Mouse (Mus musculus): ENCODE measurements around the gene Fads2.

The Fads2 gene

DNA sequence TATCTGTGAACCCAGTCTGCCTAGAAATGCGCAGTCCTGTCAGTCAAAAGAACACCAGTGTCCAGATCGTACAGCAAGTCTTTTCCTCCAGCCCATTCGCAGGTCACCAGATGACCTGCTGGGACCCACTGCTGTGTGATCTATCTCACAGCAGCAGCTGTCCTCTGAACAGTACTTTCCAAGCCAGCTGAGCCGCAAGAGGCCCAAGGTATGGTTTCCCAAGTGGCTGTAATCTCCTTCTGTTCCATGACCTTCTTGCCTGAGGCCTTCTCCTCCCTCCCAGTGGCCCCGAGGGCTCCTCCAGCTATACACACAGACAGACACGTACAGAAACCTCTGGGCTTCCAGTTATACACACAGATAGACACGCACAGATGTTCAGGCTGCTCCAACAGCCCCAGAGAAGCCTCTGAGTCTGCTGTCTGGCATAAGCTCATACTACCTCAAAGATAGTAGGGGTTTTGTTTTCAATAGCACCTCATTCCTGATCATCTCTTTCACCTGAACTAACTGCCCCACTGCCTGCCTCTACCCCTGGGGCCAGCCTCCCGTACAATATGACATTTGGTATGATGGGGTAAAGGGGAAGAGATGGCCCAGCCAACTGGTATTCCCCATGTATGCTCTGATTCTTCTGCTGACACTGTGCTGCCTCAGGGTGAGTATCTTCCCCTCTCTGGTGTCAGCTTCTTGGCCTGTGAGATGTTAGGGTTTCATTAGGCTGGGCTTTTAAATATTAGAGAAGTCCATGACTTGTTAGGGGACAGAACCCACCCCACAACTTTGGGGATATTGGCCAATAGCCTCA lies 40.6 kb downstream of the Fads2 start:
- DNase-seq: no peak

DNA sequence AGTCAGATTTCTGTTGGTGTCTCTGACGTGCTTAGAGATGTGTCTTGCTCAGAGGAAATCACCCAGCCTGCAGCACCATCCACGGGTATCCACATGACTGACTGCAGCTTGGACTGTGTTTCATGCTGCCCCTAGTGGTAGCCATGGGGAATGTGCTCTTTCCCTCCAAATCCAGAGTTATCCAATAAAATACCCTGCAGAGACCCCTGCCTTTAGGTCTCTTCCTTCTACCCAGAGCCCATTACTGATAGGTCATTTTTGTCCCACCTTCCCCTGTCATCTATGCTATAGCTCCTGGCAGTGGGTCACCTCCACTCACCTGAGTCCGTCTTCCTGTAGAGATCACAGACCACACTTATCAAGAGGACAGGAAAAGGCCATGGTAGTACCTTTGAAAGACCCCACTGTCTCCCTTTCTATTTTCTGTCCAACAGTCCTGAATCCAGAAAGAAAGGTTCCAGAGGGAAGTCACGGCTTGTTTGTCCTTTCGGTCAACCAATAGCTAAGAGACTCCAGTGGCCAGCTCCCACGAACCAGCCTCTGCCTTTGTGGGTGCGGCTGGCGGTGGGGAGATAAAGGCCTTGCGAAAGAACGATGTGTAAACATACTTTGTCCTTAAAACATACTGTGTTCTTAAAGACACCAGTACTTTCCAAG lies 41.5 kb downstream of the Fads2 start:
- DNase-seq: peak; percentile 40

DNA sequence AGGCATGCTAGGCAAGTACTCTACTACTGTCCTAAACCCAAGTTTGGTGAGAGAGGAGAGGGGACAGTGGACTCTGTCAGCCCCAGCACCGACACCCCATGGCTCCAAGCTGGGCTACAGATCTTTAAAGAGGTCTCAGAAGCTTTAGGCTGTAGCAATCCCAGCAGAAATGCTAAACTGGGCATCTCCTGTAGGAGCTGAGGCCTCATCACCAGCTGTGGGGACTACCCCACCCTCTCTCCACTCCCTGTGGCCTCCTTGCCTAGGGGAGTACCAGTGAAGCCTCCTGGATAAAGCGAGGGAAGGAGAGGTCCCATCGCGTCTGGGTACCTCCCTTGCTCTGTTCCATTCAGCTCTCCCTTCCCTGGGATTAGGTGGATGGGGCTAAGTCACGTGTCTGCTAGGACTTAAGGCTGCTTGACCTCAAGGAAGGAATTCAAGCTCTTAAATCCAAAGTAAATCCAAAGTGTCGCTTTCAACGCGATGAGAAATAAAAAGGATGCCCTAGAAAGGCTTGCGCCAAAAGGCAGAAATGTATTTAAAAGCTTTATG lies 42.6 kb downstream of the Fads2 start:
- no peak for DNase-seq

DNA sequence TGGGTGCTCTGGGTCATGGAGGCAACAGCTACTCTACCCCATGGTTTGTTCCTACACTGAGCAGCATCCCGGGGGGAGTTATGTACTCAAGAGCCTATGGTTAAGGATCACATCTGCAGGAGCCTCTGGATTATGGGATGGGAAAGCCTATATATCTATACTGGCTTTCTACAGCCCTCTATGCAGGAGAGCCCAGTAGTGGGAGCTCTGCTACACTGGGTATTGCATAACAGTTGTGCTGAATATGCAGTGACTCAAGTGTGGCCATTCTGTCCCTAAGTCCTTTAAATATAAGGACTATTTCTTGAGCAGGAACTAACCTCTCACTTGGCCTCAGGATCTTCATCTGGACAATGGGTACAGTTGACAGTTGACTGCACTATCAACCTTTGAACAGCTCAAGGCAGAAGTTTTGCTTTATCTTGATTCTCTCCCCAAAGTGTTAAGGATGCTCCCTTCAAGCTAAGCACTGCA lies 43.2 kb downstream of the Fads2 start:
- no peak for DNase-seq

DNA sequence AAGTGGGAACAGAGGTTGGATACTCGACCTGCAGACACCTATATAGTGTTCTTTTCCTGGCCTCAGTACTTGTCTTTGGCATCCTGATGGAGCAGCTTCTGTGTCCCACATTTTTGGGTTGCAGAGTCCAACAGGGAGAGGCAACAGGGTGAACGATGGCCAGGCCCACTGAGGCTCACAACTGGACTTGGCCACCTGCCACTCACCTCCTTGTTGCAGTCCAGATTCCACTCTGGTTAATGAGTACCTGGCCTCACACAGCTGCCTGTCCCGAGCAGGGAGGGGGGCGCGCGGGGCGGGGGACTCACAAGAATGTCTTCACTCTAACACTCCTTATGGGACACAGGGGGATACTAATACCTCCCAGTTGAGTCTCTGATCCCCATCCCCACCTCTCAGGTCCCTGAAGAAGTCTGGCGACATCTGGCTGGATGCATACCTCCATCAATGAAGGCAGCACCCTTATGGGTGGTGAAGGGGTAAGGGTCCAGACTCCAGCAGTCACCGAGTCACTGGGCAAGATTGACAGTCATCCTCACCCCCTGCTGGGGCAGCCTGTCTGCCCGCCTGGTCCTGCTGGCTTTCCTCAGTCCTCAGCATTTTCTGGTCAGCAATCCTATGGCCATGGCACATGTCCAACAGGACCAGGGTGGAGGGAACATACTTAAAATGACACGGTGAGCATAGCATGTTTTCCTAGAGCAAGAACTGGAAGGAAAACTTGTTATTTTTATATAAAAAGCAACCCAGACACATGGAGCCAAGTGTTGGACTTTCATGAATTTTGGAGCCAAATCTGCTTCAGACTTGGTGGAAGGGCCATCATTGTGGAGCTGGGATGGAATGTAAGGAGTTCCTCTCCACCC lies 43.8 kb downstream of the Fads2 start:
- no peak for DNase-seq

DNA sequence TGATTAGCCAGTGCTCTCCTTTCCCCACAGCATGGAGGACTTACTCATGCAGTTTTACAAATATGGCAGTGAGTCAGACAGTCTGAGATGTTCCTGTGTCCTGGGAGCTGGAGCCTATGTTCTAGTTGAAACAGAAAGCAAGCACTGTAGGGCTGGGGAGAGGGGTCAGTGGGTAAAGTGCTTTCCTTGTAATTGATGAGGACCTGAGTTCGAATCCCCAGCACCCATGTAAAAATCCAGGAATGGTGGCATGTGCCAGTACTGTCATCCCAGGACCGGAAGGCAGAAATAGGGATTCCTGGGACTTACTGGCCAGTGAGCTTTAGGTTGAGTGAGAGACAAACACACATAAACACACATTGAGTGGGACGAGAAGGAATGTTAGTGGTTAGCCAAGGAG lies 44.9 kb downstream of the Fads2 start:
- no peak for DNase-seq

DNA sequence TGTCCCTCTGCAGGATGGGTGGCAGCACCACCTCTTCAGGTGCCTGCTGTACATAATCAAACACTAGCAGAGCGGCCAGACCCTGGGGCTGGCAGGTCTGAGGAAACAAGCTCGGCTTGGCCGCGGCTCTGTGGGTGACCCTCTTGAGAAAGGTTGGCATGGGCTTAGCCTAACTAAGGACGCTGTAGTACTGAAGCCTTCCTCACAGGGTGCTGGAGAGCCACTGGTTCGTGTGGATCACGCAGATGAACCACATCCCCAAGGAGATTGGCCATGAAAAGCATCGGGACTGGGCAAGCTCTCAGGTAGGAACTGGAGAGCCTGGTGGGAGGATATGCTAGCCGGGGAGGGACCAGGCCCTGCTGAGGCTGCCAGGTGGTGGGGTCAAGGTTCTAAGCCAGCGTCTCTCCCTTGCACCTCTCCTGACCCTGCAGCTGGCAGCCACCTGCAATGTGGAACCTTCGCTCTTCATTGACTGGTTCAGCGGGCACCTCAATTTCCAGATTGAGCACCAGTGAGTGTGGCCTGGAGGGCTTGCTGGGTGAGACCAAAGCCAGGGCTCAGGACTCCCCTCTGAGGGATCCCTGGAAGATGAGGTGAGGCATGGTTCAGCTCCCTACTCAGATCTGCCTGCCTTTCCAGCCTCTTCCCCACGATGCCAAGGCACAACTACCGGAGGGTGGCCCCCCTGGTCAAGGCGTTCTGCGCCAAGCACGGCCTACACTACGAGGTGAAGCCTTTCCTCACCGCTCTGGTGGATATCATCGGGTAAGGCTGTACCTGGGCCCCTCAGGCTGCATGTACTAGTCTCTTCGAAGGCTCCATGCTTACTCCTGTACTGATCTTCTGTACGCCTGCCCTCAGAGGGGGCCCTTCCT lies 45.5 kb downstream of the Fads2 start:
- DNase-seq: no peak

DNA sequence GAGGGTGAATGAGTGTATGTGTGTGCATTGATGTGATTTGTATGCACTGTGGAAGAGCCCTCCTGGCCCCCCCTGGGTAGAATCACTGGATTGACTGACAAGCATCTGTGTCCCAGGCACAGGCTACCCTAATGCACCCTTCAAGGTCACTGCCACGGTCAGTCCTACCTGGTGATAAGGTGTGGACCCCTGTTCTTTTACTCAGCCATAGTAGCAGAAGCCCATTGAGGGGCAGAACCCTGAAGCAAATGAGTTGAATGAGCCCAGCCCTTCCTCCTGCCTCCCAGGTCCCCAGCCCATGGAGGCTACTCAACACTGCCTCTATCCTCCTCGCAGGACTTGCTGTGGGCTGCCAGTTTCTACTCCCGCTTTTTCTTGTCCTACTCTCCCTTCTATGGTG lies 46.3 kb downstream of the Fads2 start:
- DNase-seq: no peak

DNA sequence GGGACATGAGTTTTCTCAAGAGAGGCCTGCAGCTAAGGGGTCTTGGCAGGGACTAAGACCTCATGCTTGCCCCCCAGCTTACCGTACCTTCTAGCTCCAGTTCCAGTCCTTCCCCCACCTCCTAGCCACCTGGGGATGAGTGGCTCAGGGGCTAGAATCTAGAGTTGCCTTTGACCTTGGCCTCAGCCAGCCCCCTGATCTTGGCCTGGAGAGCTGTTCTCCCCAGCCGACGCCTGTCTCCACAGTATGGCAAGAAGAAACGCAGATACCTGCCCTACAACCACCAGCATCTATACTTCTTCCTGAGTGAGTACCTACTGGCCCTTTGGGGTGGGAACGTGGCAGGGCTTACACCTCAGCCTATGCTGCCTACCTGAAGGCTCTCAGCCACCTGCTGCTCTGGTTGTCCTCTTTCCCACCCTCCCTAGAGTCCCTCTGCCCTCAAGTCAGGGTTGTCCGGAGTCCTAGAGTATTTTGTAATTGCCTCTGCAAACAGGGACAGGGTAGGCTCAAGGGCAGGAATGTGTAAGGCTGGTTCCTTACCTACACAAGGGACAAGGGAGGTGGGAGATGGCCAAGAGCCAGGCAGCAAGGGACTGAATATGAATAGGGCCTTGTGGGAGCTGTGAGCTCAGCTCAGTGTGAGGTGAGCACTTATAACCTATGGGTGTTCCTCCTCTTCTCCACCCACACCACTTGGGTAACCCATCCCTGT lies 47.0 kb downstream of the Fads2 start:
- no peak for DNase-seq

DNA sequence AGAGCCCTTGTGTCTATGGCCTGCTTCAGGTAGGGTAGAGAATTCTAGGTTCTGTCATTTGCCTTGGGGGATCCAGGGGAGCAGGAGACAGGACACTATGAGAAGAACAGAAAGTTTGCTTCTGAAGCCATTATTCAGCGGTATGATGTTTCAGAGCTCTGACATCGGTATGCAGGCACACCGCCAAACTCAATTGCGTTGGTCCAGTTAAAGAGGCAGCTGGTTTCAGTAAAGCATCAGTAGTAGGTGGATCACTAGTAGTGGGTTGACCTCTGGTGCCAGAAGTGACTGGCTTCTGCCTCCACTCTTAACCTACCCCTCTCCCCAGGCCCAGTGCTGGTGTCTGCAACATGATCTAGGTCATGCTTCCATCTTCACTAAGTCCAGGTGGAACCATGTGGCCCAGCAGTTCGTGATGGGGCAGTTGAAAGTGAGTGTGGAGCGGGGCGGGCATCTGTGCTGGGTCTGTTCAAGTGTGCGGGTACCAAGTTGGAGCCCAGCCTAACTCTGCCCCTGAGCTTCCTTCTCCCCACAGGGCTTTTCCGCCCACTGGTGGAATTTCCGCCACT lies 47.8 kb downstream of the Fads2 start:
- DNase-seq: no peak

DNA sequence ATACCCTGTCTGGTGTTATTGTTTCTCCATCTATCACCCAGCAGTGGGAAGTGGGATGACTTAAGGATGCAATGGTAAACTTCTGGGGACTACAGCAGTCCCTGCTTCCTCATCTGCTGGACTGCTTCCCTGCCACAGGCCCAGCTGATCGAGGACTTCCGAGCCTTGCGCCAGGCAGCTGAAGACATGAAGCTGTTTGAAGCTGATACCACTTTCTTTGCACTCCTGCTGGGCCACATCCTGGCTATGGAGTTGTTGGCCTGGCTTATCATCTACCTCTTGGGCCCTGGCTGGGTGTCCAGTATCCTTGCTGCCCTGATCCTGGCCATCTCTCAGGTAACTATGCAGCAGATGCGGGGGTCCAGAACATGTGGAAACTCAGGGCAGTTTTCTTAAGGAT lies 48.8 kb downstream of the Fads2 start:
- no peak for DNase-seq

DNA sequence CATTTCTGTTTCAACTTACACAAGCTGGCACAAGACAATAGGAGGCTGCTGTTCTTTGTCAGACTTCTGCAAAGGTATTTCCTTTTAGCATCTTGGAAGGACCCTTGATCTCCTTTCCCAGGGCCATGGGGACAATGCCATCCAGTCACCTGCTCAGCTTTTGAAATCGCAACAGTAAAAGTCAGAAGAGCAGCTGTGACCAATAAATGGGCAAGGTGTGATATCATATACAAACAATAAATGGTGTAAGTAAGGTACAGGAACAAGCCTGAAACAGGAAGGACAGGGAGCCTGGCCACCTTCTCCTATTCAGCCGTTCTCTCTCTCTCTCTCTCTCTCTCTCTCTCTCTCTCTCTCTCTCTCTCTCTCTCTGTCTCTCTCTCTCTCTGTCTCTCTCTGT lies 51.1 kb downstream of the Fads2 start:
- DNase-seq: no peak

DNA sequence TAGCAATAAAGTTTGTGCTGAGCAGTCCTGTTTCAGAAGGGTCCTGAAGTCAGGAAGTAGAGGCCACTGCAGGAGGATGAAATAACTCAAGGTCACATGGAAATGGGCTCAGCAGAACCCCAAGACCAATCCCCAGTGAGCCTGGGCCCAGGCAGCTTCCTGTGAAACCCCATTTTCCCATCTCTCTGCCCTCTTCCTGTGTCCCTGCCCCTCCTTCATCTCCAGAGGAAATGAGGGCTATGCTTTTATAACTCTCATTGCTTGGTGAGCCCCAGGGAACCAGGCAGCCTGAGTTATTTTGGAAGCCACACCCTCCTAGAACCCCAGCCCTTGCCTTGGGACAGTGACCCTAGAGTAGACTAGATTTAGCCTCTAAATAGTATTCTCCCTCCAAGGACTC lies 52.0 kb downstream of the Fads2 start:
- DNase-seq: no peak

DNA sequence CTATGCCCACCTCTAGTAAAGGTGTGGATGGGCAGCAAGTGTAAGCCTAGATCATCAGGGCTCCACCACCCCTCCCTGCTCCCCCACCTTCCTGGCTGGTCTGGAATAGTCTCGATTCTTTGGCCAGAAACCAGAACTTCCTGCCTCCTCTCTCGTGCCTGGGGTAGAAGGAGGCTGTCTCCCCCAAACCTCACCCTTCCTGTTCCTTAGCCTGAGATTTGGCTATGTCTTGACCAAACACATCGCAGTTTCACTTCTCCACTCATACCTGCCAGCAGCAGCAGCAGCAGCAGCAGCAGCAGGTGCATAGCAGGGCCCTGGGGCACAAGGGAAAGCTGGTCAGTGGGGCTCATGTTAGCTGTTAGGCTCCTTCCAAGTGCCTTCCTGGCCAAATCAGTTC lies 54.6 kb downstream of the Fads2 start:
- DNase-seq: no peak

DNA sequence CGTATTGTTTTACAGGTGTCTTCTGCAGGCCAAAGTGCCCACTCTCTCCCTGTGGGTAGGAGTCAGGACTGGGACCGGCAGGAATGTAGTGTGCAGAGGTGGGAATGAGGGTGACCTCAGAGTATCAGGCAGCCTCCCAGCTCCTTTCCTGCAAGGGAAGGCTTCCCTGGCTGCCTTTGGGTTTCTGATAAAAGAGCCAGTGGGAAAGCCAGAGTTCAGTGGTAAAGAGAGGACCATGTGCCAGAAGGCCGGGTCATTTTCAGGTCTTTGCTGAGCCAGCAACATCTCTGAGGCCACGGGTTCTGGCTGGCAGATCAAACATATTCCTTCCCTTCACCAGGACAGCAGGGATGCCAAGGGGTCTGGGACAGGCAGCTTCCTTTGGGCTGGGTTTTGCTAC lies 55.2 kb downstream of the Fads2 start:
- DNase-seq: no peak

DNA sequence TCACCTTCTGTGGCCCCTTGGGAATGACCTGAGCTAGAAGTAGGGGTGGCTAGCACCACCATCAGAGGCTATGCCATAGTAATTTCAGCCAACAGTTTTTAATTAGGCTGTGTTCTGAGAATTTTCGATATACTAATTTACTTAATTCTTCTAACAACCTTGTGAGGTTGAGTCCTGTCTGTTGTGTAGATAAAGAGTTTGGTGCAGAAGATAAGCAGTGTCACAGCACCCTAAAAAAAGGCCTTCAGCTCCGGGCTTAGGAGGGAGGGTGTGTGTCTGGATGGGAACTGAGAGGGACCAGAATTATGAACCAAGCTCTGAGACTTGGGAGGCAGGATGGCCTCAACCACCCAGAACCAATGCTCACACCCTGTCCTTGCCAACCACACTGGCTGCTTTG lies 55.8 kb downstream of the Fads2 start:
- no peak for DNase-seq

DNA sequence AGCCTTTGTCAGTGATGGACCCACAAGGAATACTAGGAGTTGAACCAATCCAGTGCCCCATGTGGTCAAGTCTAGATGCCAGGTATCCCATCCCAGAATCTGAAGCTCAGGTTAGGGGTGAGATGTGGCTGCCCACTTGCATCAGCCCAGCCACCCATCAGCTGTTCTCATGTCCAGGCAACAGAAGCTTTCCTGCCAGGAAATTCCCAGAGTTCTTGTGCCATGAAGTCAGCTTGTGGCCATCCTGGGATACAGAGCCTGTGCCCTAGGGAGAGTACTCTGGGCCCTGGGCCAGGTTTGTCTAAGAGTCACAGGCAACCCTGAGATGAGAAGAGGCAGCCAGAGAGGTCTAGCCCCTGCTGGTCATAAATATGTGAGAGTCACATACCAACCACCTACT lies 57.9 kb downstream of the Fads2 start:
- DNase-seq: no peak

DNA sequence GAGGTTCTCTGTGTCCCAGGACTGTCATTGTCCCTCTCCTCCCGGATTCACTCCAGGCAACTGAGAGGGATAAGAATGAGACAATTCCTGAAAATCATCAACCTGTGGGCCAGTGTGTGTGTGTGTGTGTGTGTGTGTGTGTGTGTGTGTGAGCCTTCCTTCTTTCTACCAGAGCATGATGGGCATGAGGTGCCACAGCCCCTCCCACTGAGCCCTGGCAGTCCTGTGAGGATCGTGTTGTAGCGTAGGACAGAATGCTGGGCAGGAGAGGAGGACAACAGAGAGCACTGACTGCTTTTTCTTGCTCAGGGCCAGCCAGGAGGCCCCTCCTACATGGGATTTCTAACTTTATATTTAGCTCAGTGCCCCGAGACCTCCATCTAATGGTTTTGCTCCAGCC lies 58.7 kb downstream of the Fads2 start:
- no peak for DNase-seq

DNA sequence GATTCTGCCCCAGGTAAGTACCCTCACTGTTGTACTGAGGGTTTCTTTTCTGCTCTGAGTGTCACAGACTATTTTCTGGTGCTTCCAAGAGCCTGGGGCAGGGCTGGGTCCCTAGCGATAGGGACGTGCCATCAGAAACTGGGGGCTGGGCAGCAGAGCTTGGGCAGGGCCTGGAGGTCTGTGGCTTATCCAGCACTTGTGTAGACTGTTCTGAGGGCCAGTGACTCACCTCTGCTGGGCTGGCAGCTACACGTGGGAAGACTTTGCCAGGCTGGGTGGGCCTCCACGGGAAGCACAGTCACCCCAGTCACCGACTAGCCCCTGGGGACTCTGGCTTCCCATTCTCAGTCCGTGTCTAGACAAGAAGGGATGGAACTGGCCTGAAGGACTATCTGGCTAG lies 59.3 kb downstream of the Fads2 start:
- no peak for DNase-seq

DNA sequence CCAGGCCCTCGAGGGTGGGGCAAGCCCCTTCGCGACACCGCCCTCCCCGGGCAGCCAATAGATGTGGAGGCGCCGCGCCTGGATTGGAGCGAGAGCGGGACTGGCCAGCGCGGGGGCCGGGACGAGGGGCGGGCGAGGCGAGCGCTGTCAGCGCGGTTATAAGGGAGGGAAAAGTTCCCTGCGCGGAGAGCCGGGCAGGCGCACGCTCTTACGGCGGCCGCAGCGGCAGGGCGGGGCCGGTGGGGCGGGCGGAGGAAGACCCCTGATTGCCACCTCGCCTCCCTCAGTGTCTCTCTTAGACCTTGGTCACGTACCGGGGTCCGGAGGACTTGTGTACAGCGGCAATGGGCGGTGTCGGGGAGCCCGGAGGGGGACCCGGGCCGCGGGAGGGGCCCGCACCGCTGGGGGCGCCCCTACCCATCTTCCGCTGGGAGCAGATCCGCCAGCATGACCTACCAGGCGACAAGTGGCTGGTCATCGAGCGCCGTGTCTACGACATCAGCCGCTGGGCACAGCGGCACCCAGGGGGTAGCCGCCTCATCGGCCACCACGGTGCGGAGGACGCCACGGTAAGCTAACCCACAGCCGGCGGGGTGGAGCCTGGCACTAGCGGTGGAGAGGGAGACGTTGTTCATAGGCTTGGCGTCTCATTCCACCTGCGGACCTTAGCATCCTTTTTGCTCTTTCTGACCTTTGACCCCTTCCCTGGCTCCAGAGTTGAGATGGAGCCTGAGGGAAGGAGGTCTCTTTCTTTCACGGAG lies 60.0 kb downstream of the Fads2 start, which contains the start of gene Fads3:
TSS of gene Fads3 (plus strand) at position 182 of the 761 bp plus-strand sequence.
- peak; percentile 63 for DNase-seq

Measured in thymus, postnatal 14 days (tissue).